Mouse (Mus musculus): ENCODE data around the gene Fam20a. TPM values are rescaled to one million over a fixed set of nuclear protein-coding genes. Genes with fewer than 3 reads are reported as not detected.

Gene Fam20a
- polyA plus RNA-seq, 1 experiment from 2014 or later, result 28.0 TPM

GRCm38 (mm10) chr11:109709501-109709900, 12.6 kb downstream of the Fam20a start:
- H3K4me2 ChIP-seq (ENCODE audit: low read depth, low read length), result no peak overlapping the region
- no peaks in the 10 kb centered on the region; the same call in 1 of the 2 replicates for H3K36me3 ChIP-seq (replicated peaks; ENCODE audit: insufficient read depth, low read length)
- no peak for TF ChIP-seq CTCF (IDR thresholded peaks at IDR 0.05; ENCODE audit: low read depth)
- TF ChIP-seq EP300 (IDR thresholded peaks at IDR 0.05; ENCODE audit: low read depth), result no peak
- WGBS (ENCODE audit: insufficient replicate concordance), result 65% methylated on average over 5 of the region's 5 CpGs
- H3K4me3 ChIP-seq (ENCODE audit: low read depth, low read length), result no peak overlapping the region
- no peak for DNase-seq
- no peaks in the 10 kb centered on the region for H3K27me3 ChIP-seq (ENCODE audit: insufficient read depth, low read length)
- H3K9me3 ChIP-seq (ENCODE audit: low read length), result no peaks in the 10 kb centered on the region
- H3K27ac ChIP-seq (ENCODE audit: low read depth), result no peak overlapping the region; the same call in 1 of the 2 replicates
- H3K9ac ChIP-seq (replicated peaks), result no peak overlapping the region
- peaks cover 19% of the 10 kb centered on the region for H3K4me1 ChIP-seq (ENCODE audit: insufficient read depth)
- no peak for ATAC-seq

- H3K27me3 ChIP-seq (ENCODE audit: insufficient read depth, low read length), result no peaks in the 10 kb centered on the region
- no peak overlapping the region for H3K4me2 ChIP-seq (ENCODE audit: low read depth, low read length)
- no peaks in the 10 kb centered on the region; the same call in 1 of the 2 replicates for H3K36me3 ChIP-seq (replicated peaks; ENCODE audit: insufficient read depth, low read length)
- H3K9ac ChIP-seq (replicated peaks), result no peak overlapping the region
- WGBS (ENCODE audit: insufficient replicate concordance), result 80% methylated on average over 4 of the region's 4 CpGs
- TF ChIP-seq EP300 (IDR thresholded peaks at IDR 0.05; ENCODE audit: low read depth) (no peak), CTCF (IDR thresholded peaks at IDR 0.05; ENCODE audit: low read depth) (no peak)
- peaks cover 24% of the 10 kb centered on the region for H3K4me1 ChIP-seq (ENCODE audit: insufficient read depth)
- peak overlapping the region; percentile 3; the same call in 1 of the 2 replicates for H3K27ac ChIP-seq (ENCODE audit: low read depth)
- ATAC-seq (no peak), DNase-seq (no peak)
- H3K9me3 ChIP-seq (ENCODE audit: low read length), result no peaks in the 10 kb centered on the region
- H3K4me3 ChIP-seq (ENCODE audit: low read depth, low read length), result no peak overlapping the region
Measured at GRCm38 (mm10) chr11:109708786-109709185, 13.3 kb downstream of the Fam20a start.

GRCm38 (mm10) chr11:109707442-109707841, 14.6 kb downstream of the Fam20a start:
- peaks cover 24% of the 10 kb centered on the region for H3K4me1 ChIP-seq (ENCODE audit: insufficient read depth)
- H3K27me3 ChIP-seq (ENCODE audit: insufficient read depth, low read length), result no peaks in the 10 kb centered on the region
- no peaks in the 10 kb centered on the region for H3K36me3 ChIP-seq (replicated peaks; ENCODE audit: insufficient read depth, low read length)
- H3K27ac ChIP-seq (ENCODE audit: low read depth), result no peak overlapping the region; the same call in 1 of the 2 replicates
- no peak overlapping the region for H3K4me2 ChIP-seq (ENCODE audit: low read depth, low read length)
- no peak overlapping the region for H3K4me3 ChIP-seq (ENCODE audit: low read depth, low read length)
- H3K9ac ChIP-seq (replicated peaks), result no peak overlapping the region
- WGBS (ENCODE audit: insufficient replicate concordance), result 70% methylated on average over 3 of the region's 3 CpGs
- TF ChIP-seq CTCF (IDR thresholded peaks at IDR 0.05; ENCODE audit: low read depth), result no peak
- TF ChIP-seq EP300 (IDR thresholded peaks at IDR 0.05; ENCODE audit: low read depth), result no peak
- H3K9me3 ChIP-seq (ENCODE audit: low read length), result no peaks in the 10 kb centered on the region
- no peak for DNase-seq
- no peak for ATAC-seq

GRCm38 (mm10) chr11:109706586-109706985, 15.5 kb downstream of the Fam20a start:
- no peak for TF ChIP-seq CTCF (IDR thresholded peaks at IDR 0.05; ENCODE audit: low read depth)
- no peak for TF ChIP-seq EP300 (IDR thresholded peaks at IDR 0.05; ENCODE audit: low read depth)
- WGBS (ENCODE audit: insufficient replicate concordance), result 45% methylated on average over 4 of the region's 4 CpGs
- Histone ChIP-seq H3K9ac (replicated peaks) (no peak overlapping the region), H3K27me3 (ENCODE audit: insufficient read depth, low read length) (no peaks in the 10 kb centered on the region), H3K4me2 (ENCODE audit: low read depth, low read length) (0 out of 2 replicates have a peak overlapping the region, but pooled peaks have one; percentile 26), H3K9me3 (ENCODE audit: low read length) (no peaks in the 10 kb centered on the region), H3K36me3 (replicated peaks; ENCODE audit: insufficient read depth, low read length) (no peaks in the 10 kb centered on the region), H3K4me3 (ENCODE audit: low read depth, low read length) (no peak overlapping the region), H3K4me1 (ENCODE audit: insufficient read depth) (peaks cover 27% of the 10 kb centered on the region), H3K27ac (ENCODE audit: low read depth) (peak overlapping the region; percentile 62; the same call in 1 of the 2 replicates)
- ATAC-seq (no peak), DNase-seq (no peak)

GRCm38 (mm10) chr11:109706055-109706412, 16.0 kb downstream of the Fam20a start:
- H3K4me3 ChIP-seq (ENCODE audit: low read depth, low read length), result no peak overlapping the region
- H3K9me3 ChIP-seq (ENCODE audit: low read length), result no peaks in the 10 kb centered on the region
- DNase-seq, result peak; percentile 70
- peak overlapping the region; percentile 72 for H3K27ac ChIP-seq (ENCODE audit: low read depth)
- H3K4me2 ChIP-seq (ENCODE audit: low read depth, low read length), result peak overlapping the region; percentile 53
- 43% methylated on average over 9 of the region's 9 CpGs for WGBS (ENCODE audit: insufficient replicate concordance)
- ATAC-seq, result peak; percentile 95
- H3K27me3 ChIP-seq (ENCODE audit: insufficient read depth, low read length), result no peaks in the 10 kb centered on the region
- H3K36me3 ChIP-seq (replicated peaks; ENCODE audit: insufficient read depth, low read length), result no peaks in the 10 kb centered on the region
- TF ChIP-seq CTCF (IDR thresholded peaks at IDR 0.05; ENCODE audit: low read depth) (no peak), EP300 (IDR thresholded peaks at IDR 0.05; ENCODE audit: low read depth) (peak; percentile 62)
- H3K4me1 ChIP-seq (ENCODE audit: insufficient read depth), result peaks cover 30% of the 10 kb centered on the region
- H3K9ac ChIP-seq (replicated peaks), result no peak overlapping the region

- Histone ChIP-seq H3K4me2 (ENCODE audit: low read depth, low read length) (peak overlapping the region; percentile 53), H3K27me3 (ENCODE audit: insufficient read depth, low read length) (no peaks in the 10 kb centered on the region), H3K36me3 (replicated peaks; ENCODE audit: insufficient read depth, low read length) (no peaks in the 10 kb centered on the region), H3K9ac (replicated peaks) (no peak overlapping the region), H3K4me3 (ENCODE audit: low read depth, low read length) (no peak overlapping the region), H3K9me3 (ENCODE audit: low read length) (no peaks in the 10 kb centered on the region), H3K4me1 (ENCODE audit: insufficient read depth) (peaks cover 35% of the 10 kb centered on the region), H3K27ac (ENCODE audit: low read depth) (peak overlapping the region; percentile 72)
- TF ChIP-seq EP300 (IDR thresholded peaks at IDR 0.05; ENCODE audit: low read depth), result no peak
- no peak for TF ChIP-seq CTCF (IDR thresholded peaks at IDR 0.05; ENCODE audit: low read depth)
- ATAC-seq (peak; percentile 84), DNase-seq (no peak)
- 40% methylated on average over 9 of the region's 9 CpGs for WGBS (ENCODE audit: insufficient replicate concordance)
Measured at GRCm38 (mm10) chr11:109705336-109706054, 16.6 kb downstream of the Fam20a start.

Measured in liver, postnatal 0 days (tissue).